Mouse (Mus musculus): ENCODE results near the gene Sacs. TPM values are rescaled to one million over a fixed set of nuclear protein-coding genes. Genes with fewer than 3 reads are reported as not detected.

The Sacs gene
- total RNA-seq, 2 experiments from 2014 or later = 58.3 to 59.1 TPM

DNA sequence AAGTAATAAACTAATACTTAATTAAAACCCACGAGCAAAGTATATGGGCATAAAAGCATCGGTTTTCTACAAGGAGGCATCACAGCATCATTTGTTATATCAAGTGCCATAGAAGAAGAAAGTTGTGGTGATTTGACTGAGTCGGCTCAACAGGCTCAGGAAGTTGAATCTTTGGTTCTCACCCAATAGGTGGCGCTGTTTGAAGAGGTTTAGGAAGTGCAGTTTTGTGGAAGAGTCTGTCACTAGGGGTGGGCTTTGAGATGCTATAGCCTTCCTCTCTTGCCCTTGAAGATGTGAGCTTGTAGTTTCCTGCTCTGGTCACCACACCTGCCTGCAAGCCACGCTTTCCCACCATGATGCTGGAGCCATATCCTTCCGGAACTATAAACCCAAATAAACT, 104.4 kb downstream of the Sacs start:
- no peak for DNase-seq

DNA sequence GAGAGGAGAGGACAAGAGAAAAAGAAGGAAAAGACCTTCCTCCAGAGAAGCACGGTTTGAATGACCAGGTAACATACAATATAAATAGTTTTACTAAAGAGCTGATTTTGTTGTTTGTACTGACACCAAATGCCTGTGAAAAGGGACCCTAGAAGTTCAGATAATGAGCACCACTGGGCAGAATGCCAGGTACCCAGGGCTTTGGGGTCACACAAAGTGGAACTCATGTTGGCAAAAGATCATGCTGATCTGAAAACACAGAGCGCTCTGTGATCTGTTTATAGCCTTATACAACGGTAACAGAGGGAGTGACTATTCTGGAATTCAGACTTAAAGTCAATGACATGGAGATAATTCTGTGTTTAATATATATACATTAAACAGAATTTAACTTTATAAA, 108.2 kb downstream of the Sacs start:
- no peak for DNase-seq

DNA sequence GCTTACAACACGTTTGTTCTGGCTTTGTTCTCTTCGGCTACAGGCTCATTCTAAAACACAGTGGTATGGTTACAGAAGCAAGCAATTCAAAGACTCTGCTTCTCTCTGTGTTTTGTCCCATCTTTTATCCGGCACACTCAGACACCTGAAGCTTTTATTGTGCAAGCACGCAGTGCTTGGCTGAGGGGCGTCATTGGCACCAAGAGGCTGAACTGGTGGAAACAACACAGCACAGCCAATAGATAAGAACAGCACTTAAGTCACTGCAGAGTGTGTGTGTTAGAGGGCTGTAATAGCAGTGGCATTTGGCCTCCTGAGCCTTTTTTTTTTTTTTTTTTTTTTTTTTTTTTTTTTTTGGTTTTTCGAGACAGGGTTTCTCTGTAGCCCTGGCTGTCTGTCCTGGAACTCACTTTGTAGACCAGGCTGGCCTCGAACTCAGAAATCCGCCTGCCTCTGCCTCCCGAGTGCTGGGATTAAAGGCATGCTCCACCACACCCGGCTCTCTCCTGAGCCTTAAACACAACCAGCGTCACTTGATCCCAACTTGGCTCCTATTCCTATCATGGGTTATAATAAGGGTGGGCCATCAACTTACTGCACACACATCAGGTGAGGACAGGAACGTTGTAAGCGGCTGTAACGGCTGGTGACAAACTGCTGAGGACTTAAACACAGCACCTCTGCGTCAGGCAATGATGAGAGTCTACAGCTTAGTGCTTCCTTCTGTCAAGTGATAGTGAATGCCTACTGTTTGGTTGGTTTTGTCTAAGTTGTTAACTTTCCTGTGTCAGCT, 114.5 kb downstream of the Sacs start:
- no peak for DNase-seq

DNA sequence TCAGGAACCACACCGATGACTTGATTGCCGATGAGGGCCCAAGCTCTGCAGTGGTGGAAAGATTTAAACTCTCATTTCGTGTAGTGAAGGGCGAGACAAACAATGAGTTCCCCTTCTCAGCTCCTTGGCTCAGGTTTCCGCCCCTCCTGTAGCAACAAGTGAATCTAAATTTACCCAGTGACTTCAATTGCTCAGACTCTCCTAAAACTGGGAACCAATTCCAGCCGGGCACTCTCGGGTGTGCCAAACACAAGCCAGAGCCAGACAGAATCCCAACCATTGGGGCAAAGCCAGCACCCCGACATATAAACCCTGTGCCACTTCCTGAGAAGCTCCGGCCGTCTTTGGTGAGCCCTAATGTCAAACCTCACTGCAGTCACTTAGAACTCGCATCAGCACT, 120.1 kb downstream of the Sacs start, which contains the start of gene Sgcg:
TSS of gene Sgcg (minus strand) at position 139 of the 400 bp plus-strand sequence.
- no peak for DNase-seq

DNA sequence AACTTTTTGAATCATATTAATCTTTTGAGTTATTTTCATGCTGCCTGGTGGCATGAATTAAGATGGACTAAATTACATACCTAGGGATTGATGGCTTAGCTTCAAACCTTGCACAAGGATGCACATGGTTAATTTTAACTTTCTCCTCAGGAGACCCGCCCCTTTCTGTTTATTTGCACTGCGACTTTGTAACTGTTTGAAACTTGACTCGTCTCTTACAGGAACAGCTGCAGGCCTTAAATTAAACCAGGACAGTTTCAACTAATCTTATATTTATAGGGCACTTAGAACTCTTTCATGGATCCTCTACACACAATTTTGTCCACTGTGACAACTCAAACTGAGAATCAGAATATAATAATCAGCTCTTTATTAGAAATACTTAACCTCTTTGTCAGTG, 120.8 kb downstream of the Sacs start:
- no peak for DNase-seq

DNA sequence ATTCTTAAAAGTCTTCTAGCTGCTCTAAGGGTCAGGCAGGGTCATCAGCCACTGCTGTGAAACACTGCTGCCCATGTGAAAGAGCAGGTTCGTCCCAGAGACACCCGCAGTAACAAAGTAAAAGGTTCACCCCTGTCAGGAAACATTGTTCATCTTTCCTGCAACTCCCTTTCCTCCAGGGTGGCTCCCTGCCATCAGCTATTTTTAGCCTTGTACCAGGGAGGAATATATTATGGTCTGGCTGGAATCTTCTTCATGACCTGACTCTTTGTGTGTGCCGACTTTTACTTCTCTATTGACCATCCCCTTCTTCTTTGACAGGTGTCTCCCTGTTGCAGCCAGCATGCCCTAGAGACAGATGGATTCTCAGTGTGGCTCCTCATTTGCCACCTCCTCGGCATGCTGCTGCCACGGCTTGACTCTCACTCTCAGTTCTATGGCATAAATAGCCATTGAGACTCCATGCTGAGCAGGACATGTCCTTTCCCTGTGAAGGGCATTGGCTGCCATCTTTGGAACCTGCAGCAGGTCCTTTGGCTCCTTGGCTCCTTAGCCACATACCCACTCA, 129.7 kb downstream of the Sacs start:
- no peak for DNase-seq

DNA sequence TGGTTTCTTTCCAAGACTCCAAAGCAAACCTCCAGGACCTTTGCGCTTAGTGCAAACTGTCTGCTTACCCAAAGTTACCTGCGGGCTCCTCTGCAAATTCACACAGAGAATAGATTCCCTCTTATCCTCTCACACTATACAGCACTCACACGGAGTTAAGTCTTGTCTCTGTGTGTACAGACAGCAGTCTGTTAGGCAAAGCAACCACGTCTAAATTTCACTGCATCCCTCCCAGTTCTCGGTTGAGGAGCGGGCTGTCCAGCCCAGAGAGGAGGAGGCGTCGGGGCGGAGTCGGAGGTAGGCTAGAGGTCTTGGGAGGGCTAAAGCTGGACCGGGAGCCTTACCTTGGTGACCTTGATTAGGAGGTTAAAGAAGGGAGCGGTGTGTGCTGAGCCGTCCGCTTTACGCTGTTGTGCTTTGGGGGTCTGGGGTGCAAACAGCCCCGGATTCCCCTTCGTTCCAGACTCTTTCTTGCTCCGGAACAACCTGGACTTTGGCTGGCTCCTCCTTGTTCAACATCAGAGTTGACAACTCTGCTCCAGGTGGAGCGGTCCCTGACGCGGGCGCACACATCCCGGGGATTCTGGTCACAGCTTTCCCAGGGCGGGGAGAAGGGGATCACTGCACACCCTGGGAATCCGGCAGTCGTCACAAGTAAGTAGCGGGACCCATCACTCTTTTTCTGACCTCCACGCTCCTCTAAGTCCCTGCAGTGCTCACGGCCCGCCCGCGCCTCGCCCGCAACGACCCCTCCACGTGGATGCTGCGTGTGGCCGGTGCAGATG, 136.3 kb downstream of the Sacs start:
- no peak for DNase-seq

- DNase-seq = no peak
Observed at GRCm38 (mm10) chr14:61277285-61277684, 139.0 kb downstream of the Sacs start.

DNA sequence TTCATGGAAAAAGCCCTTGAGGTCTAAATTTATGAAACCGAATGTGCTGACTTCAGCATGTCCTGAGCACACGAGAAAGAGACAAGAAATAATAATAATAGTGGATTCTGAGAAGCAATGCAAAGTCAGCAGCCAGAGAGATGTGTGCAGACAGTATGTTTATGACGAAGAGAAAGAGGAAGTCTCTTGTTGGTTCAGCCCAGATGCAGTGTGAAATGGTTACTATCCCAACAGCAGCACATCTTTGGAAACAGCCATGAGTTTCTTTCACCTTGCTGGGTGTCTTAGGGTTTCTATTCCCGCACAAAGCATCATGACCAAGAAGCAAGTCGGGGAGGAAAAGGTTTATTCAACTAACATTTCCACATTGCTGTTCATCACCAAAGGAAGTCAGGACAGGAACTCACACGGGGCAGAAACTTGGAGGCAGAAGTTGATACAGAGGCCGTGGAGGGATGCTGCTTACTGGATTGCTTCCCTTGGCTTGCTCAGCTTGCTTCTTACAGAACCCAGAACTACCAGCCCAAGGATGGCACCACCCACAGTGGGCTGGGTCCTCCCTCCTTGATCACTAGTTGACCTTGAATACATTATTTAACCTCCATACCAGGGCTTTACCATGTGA, 140.5 kb downstream of the Sacs start:
- no peak for DNase-seq

DNA sequence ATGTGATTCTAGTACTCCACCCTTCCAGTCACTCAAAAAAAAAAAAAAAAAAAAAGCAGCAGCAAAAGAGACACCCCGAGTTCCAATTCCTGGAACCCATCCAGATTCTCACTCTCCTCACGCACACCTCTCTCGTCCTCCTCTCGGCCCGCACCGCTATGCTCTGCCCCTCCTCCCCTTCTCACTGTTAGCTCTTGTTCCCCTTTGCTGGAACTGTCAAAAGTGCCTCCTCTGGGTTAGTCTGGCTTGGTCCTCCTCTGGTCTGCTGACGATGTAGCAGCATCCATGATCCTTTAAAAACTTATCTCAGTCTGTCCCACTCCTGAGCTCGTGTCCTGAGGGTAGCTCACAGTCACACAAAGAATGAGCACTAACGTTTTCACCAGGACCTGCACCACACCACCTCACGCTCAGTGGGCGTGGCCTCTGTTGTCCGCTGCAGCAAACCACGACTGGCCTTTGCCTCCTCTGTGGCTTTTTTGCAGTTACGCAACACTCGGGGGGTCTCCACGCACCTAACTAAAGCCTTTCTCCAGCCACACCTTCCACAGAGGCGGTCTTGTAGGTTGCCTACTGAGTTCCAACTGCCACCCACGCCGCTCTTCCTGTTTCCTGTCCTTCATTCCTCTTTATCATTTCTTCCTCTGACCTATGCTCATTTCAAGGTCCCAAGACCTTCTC, 150.5 kb downstream of the Sacs start:
- no peak for DNase-seq

Other genes starting within 250 kb of the Sacs start
- gene Tnfrsf19, start 92.0 kb upstream of the Sacs start, total RNA-seq (2021) = 10 to 100 TPM; 48.4 to 48.7 TPM
- not detected for gene Sgcg, start 120.0 kb downstream of the Sacs start, total RNA-seq (2021)
- gene Arl11, start 171.3 kb downstream of the Sacs start, total RNA-seq (2021) = under 1 TPM; 0.22 to 0.68 TPM
- gene Ebpl, start 222.0 kb downstream of the Sacs start, total RNA-seq (2021) = 1 to 10 TPM; 5.3 to 6.3 TPM